Comparison of ENCODE assay signal across 8 mouse cellular contexts in genomic region chr1:85894748-85895360, GRCm38 (mm10). TPM values are rescaled to one million over a fixed set of nuclear protein-coding genes. Genes with fewer than 3 reads are reported as not detected.
DNase-seq lines count a peak whose midpoint lies in the region; ATAC-seq and TF ChIP-seq lines count a peak whose summit lies in the region.

No protein-coding gene starts in this region.

- TF ChIP-seq CTCF in bone marrow, adult 2 months (IDR thresholded peaks at IDR 0.05; ENCODE audit: control insufficient read depth, insufficient read depth, low read length): no peak
- TF ChIP-seq CTCF in embryonic fibroblast, embryonic 13.5 days (IDR thresholded peaks at IDR 0.05; ENCODE audit: borderline replicate concordance, insufficient read depth, low read length): no peak

- peak overlapping the region; percentile 65 for H3K4me3 ChIP-seq in bone marrow, adult 2 months (replicated peaks; ENCODE audit: control insufficient read depth, low read depth, low read length)
- H3K4me3 ChIP-seq in embryonic fibroblast, embryonic 13.5 days (ENCODE audit: insufficient read depth, low read length): peak overlapping the region; percentile 96
- H3K4me3 ChIP-seq in hindbrain, embryonic 16.5 days (ENCODE audit: low read length): peak overlapping the region; percentile 72
- peak overlapping the region; percentile 76 for H3K4me3 ChIP-seq in liver, embryonic 16.5 days (ENCODE audit: low read depth, low read length)
- peak overlapping the region; percentile 83 for H3K4me3 ChIP-seq in neural tube, embryonic 12.5 days

- TF ChIP-seq POLR2A in bone marrow, adult 2 months (IDR thresholded peaks at IDR 0.05; ENCODE audit: borderline replicate concordance, control insufficient read depth, low read depth, low read length): no peak
- no peak for TF ChIP-seq POLR2A in embryonic fibroblast, embryonic 13.5 days (IDR thresholded peaks at IDR 0.05; ENCODE audit: low read depth, low read length)

- ATAC-seq in hindbrain, embryonic 16.5 days: peak; percentile 25
- 0 out of 2 replicates have a peak, but pooled peaks have one; percentile 5 for ATAC-seq in liver, embryonic 16.5 days (ENCODE audit: low read depth)
- ATAC-seq in neural tube, embryonic 12.5 days (ENCODE audit: low FRiP score, low read depth): peak; percentile 55
- no peak for ATAC-seq in frontal cortex, adult (ENCODE audit: low TSS enrichment)

- H3K4me2 ChIP-seq in hindbrain, embryonic 16.5 days (ENCODE audit: low read length): peak overlapping the region; percentile 75
- peak overlapping the region; percentile 84 for H3K4me2 ChIP-seq in liver, embryonic 16.5 days (ENCODE audit: low read depth, low read length)
- peak overlapping the region; percentile 84 for H3K4me2 ChIP-seq in neural tube, embryonic 12.5 days (replicated peaks)

- H3K9ac ChIP-seq in hindbrain, embryonic 16.5 days (ENCODE audit: low read depth, low read length): peak overlapping the region; percentile 81
- H3K9ac ChIP-seq in liver, embryonic 16.5 days (ENCODE audit: low read depth, low read length): peak overlapping the region; percentile 71
- peak overlapping the region; percentile 88 for H3K9ac ChIP-seq in neural tube, embryonic 12.5 days

- no peaks in the 10 kb centered on the region for H3K9me3 ChIP-seq in hindbrain, embryonic 16.5 days (ENCODE audit: control insufficient read depth, low read length)
- H3K9me3 ChIP-seq in liver, embryonic 16.5 days (replicated peaks; ENCODE audit: control insufficient read depth, low read length): no peaks in the 10 kb centered on the region
- no peaks in the 10 kb centered on the region for H3K9me3 ChIP-seq in neural tube, embryonic 12.5 days

- no peak overlapping the region for H3K27ac ChIP-seq in bone marrow, adult 2 months (ENCODE audit: control insufficient read depth, insufficient read depth, low read depth, low read length, poor library complexity)
- peak overlapping the region; percentile 71 for H3K27ac ChIP-seq in embryonic fibroblast, embryonic 13.5 days (ENCODE audit: insufficient read depth, low read length)
- peak overlapping the region; percentile 88 for H3K27ac ChIP-seq in hindbrain, embryonic 16.5 days (ENCODE audit: low read depth, low read length)
- H3K27ac ChIP-seq in liver, embryonic 16.5 days (ENCODE audit: low read length): peak overlapping the region; percentile 41
- peak overlapping the region; percentile 59 for H3K27ac ChIP-seq in neural tube, embryonic 12.5 days

- H3K4me1 ChIP-seq in bone marrow, adult 2 months (ENCODE audit: control insufficient read depth, insufficient read depth, low read length): no peaks in the 10 kb centered on the region; the same call in 1 of the 2 replicates
- peaks cover 5% of the 10 kb centered on the region; the same call in 1 of the 2 replicates for H3K4me1 ChIP-seq in embryonic fibroblast, embryonic 13.5 days (ENCODE audit: control insufficient read depth, insufficient read depth, low read length)
- peaks cover 48% of the 10 kb centered on the region for H3K4me1 ChIP-seq in hindbrain, embryonic 16.5 days (ENCODE audit: control insufficient read depth, insufficient read depth, low read depth, low read length)
- peaks cover 30% of the 10 kb centered on the region for H3K4me1 ChIP-seq in liver, embryonic 16.5 days (ENCODE audit: control insufficient read depth, low read depth, low read length)
- H3K4me1 ChIP-seq in neural tube, embryonic 12.5 days: peaks cover 45% of the 10 kb centered on the region

- under 1% methylated on average over 30 of the region's 30 CpGs for WGBS in bone marrow, adult 2 months
- under 1% methylated on average over 30 of the region's 30 CpGs for WGBS in hindbrain, embryonic 16.5 days
- WGBS in liver, embryonic 16.5 days (ENCODE audit: insufficient replicate concordance): 0% methylated on average over 30 of the region's 30 CpGs
- under 1% methylated on average over 30 of the region's 30 CpGs for WGBS in neural tube, embryonic 12.5 days

- H3K27me3 ChIP-seq in hindbrain, embryonic 16.5 days (replicated peaks; ENCODE audit: control insufficient read depth, insufficient read depth, low read length): no peaks in the 10 kb centered on the region
- no peaks in the 10 kb centered on the region for H3K27me3 ChIP-seq in liver, embryonic 16.5 days (ENCODE audit: control insufficient read depth, insufficient read depth, low read depth, low read length)
- no peaks in the 10 kb centered on the region for H3K27me3 ChIP-seq in neural tube, embryonic 12.5 days (replicated peaks)

- DNase-seq in ovary, postnatal 36 days (ENCODE audit: low spot score): peak; percentile 29
- DNase-seq in ovary, postnatal 14 days (ENCODE audit: low spot score): no peak

- H3K36me3 ChIP-seq in hindbrain, embryonic 16.5 days (ENCODE audit: control insufficient read depth, insufficient read depth, low read length): no peaks in the 10 kb centered on the region
- no peaks in the 10 kb centered on the region for H3K36me3 ChIP-seq in liver, embryonic 16.5 days (ENCODE audit: control insufficient read depth, insufficient read depth)
- H3K36me3 ChIP-seq in neural tube, embryonic 12.5 days: no peaks in the 10 kb centered on the region

RNA-seq across cellular contexts. Expression of gene Itm2c, which starts 0.8 kb away (rescaled TPM):
- polyA plus RNA-seq in bone marrow, adult 2 months (2011; ENCODE audit: insufficient read depth, insufficient read length, low replicate concordance, missing spikeins): 10.8 and 17.6 TPM in 2 replicates
- polyA plus RNA-seq in embryonic fibroblast, embryonic 13.5 days (2011; ENCODE audit: insufficient read length, low read depth, missing spikeins): 221 and 233 TPM in 2 replicates
- 223 and 225 TPM in 2 replicates for polyA plus RNA-seq in hindbrain, embryonic 16.5 days (2015; fragmentation: Nextera tagmentation; extraction: Ambion mirVana)
- 52.3 and 54.7 TPM in 2 replicates for polyA plus RNA-seq in liver, embryonic 16.5 days (2015; fragmentation: Nextera tagmentation; extraction: Ambion mirVana)
- polyA plus RNA-seq in neural tube, embryonic 12.5 days (2016; fragmentation: Nextera tagmentation; extraction: Ambion mirVana): 131 and 138 TPM in 2 replicates

RNA-seq across cellular contexts. Expression of gene 4933407L21Rik, which starts 33.4 kb away (rescaled TPM):
- not detected in 2 replicates for polyA plus RNA-seq in bone marrow, adult 2 months (2011; ENCODE audit: insufficient read depth, insufficient read length, low replicate concordance, missing spikeins)
- polyA plus RNA-seq in embryonic fibroblast, embryonic 13.5 days (2011; ENCODE audit: insufficient read length, low read depth, missing spikeins): not detected in 2 replicates
- polyA plus RNA-seq in hindbrain, embryonic 16.5 days (2015; fragmentation: Nextera tagmentation; extraction: Ambion mirVana): 7.5 and 9.5 TPM in 2 replicates
- polyA plus RNA-seq in liver, embryonic 16.5 days (2015; fragmentation: Nextera tagmentation; extraction: Ambion mirVana): 0.13 TPM in 1 of 2 replicates, not detected in the other
- 1.0 and 1.6 TPM in 2 replicates for polyA plus RNA-seq in neural tube, embryonic 12.5 days (2016; fragmentation: Nextera tagmentation; extraction: Ambion mirVana)
